Mouse (Mus musculus) monocyte, adult 2 months (primary cell): ENCODE results near the gene Krt9.
"Not testable (repeated sequence)": the region's sequence is repeated elsewhere in the genome, so short reads cannot be mapped to it uniquely, and the experiment has no call there.

Experiments
- DNase-seq, 2 experiments: peaks; one replicate each; pipeline ENCODE4 v3.0.0; 2022; ENCODE audit warnings: low spot score in 2 of 2, low read depth in 1 of 2

Krt9 gene

GRCm38 (mm10) chr11:100192992-100193391 lies at the start of gene Krt9:
Gene Krt9, minus strand, starts transcription at chr11:100193246.
- no peak for DNase-seq

- DNase-seq, result not testable (repeated sequence)
These were observed 47.2 kb upstream of the Krt9 start for GRCm38 (mm10) chr11:100240272-100240671.

GRCm38 (mm10) chr11:100221741-100222140 lies 28.7 kb upstream of the Krt9 start:
- no peak for DNase-seq

- no peak for DNase-seq
These were observed 26.3 kb upstream of the Krt9 start for GRCm38 (mm10) chr11:100219304-100219703.

GRCm38 (mm10) chr11:100208542-100208941 lies 15.5 kb upstream of the Krt9 start:
- DNase-seq, result no peak

- no peak for DNase-seq
These were observed 14.5 kb upstream of the Krt9 start, which contains the start of gene Krt14 for GRCm38 (mm10) chr11:100207498-100207897. Gene Krt14, minus strand, starts transcription at chr11:100207548.

GRCm38 (mm10) chr11:100203448-100203847 lies 10.4 kb upstream of the Krt9 start:
- DNase-seq, result no peak

- DNase-seq, result no peak
These were observed 9.9 kb upstream of the Krt9 start for GRCm38 (mm10) chr11:100202906-100203305.

GRCm38 (mm10) chr11:100200104-100200820 lies 7.2 kb upstream of the Krt9 start:
- DNase-seq, result no peak

GRCm38 (mm10) chr11:100198666-100199065 lies 5.6 kb upstream of the Krt9 start:
- DNase-seq, result no peak

- DNase-seq, result no peak
These were observed 1.2 kb downstream of the Krt9 start for GRCm38 (mm10) chr11:100191820-100192219.

GRCm38 (mm10) chr11:100186736-100187135 lies 6.3 kb downstream of the Krt9 start:
- no peak for DNase-seq

- DNase-seq, result no peak
These were observed 11.3 kb downstream of the Krt9 start for GRCm38 (mm10) chr11:100181725-100182124.

- DNase-seq, result no peak
These were observed 13.8 kb downstream of the Krt9 start for GRCm38 (mm10) chr11:100179260-100179659.

GRCm38 (mm10) chr11:100178307-100178706 lies 14.7 kb downstream of the Krt9 start:
- DNase-seq, result no peak

GRCm38 (mm10) chr11:100176791-100177190 lies 16.3 kb downstream of the Krt9 start:
- DNase-seq, result no peak

GRCm38 (mm10) chr11:100168765-100169762 lies 24.0 kb downstream of the Krt9 start:
- peak in 1 of 2 experiments; percentile 3 for DNase-seq

GRCm38 (mm10) chr11:100168071-100168470 lies 25.0 kb downstream of the Krt9 start:
- DNase-seq, result no peak

GRCm38 (mm10) chr11:100164392-100164791 lies 28.7 kb downstream of the Krt9 start:
- DNase-seq, result no peak

GRCm38 (mm10) chr11:100157908-100158477 lies 35.1 kb downstream of the Krt9 start:
- DNase-seq, result no peak

- DNase-seq, result no peak
These were observed 35.7 kb downstream of the Krt9 start for GRCm38 (mm10) chr11:100157331-100157730.
